Mouse (Mus musculus) embryonic facial prominence, embryonic 15.5 days (tissue): ENCODE data around the gene Pik3r4. TPM values are rescaled to one million over a fixed set of nuclear protein-coding genes. Genes with fewer than 3 reads are reported as not detected.
"Not testable (repeated sequence)": the region's sequence is repeated elsewhere in the genome, so short reads cannot be mapped to it uniquely, and the experiment has no call there.

ENCODE experiments used
- ATAC-seq: fragments of 200-750 bp; cut with Nextera tagmentation; 2 replicates; pipeline ENCODE4 v1.8.0; 2017; ENCODE audit warnings: low read depth, moderate TSS enrichment; ENCODE audit not compliant: insufficient number of reproducible peaks, low FRiP score, low TSS enrichment
- H3K27ac ChIP-seq: fragments of 300-500 bp; sonication (generic); replicated peaks from 2 replicates; pipeline ENCODE4 v1.5.1; 2015; ENCODE audit warnings: mild to moderate bottlenecking, inconsistent platforms
- H3K27me3 ChIP-seq: fragments of 300-500 bp; sonication (generic); 2 replicates; pipeline ENCODE4 v1.6.1; 2015; ENCODE audit warnings: inconsistent platforms
- H3K36me3 ChIP-seq: fragments of 300-500 bp; sonication (generic); 2 replicates; pipeline ENCODE4 v1.6.1; 2015; ENCODE audit warnings: mild to moderate bottlenecking, inconsistent platforms
- H3K4me1 ChIP-seq: fragments of 300-500 bp; sonication (generic); 2 replicates; pipeline ENCODE4 v1.6.1; 2015; ENCODE audit warnings: inconsistent platforms
- H3K4me2 ChIP-seq: fragments of 300-500 bp; sonication (generic); replicated peaks from 2 replicates; pipeline ENCODE4 v1.6.1; 2015; ENCODE audit warnings: mild to moderate bottlenecking, inconsistent platforms
- H3K4me3 ChIP-seq: fragments of 300-500 bp; sonication (generic); replicated peaks from 2 replicates; pipeline ENCODE4 v1.5.1; 2015; ENCODE audit warnings: mild to moderate bottlenecking, inconsistent platforms
- H3K9ac ChIP-seq: fragments of 300-500 bp; sonication (generic); 2 replicates; pipeline ENCODE4 v1.6.1; 2015; ENCODE audit warnings: inconsistent platforms
- H3K9me3 ChIP-seq: fragments of 300-500 bp; sonication (generic); replicated peaks from 2 replicates; pipeline ENCODE4 v1.6.1; 2016; ENCODE audit warnings: inconsistent platforms
- WGBS: fragments of 180-500 bp; shearing (Covaris S2); methylation state at CpG from one replicate; pipeline ENCODE4 v1.1.7; 2015; 5-methylcytosine and 5-hydroxymethylcytosine counted together
- polyA plus RNA-seq: library from polyadenylated mRNA; unstranded; fragments of >200 nt; fragmentation: Nextera tagmentation; extraction: Ambion mirVana; gene quantifications from 2 replicates; pipeline ENCODE4 v1.2.1, GENCODE M21; 2015

Pik3r4 gene
- polyA plus RNA-seq, result 22.5 and 24.3 TPM in 2 replicates

DNA sequence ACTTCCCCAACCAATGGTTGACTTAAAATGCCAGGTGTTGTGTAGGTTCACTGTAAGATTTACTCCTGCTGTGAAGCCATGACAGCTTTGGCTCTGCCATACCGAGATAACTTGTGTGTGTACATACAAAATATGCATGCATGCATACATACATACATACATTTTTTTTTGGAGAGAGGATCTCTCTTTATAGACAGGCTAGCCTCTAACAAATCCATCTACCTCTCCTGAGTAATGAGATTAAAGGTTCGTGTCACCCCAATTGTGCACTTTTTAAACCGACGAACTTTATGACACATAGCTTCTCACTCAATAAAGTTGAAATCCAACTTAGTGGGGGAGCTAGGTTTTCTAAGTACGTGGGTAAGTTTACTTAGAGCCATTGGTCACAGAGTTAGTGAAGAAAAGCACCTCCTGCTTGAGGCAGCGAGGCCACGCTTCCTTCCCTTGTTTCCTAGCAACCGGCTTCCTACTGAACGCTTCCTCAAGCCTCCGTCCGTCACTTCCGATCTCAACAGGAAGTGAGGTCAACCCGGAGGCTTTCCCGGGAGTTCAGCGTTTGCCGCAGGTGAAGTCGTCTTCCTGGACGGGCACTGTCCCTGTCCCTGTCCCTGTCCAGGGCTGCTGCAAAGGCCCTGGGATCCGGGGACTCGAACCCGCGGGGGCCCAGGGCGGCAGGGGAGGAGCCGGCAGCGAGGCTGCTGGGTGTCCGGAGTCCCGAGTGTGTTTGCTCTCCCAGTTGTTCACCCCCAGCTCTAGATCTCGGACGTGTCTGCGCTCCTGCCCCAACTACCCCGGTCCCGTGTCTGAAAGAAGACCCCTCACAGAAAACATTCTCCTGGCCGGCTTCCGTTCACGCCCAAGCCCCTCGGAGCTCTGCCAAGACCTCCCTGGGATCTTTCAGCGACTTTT lies at the start of gene Pik3r4:
Gene Pik3r4, plus strand, starts transcription at position 519 of the 912 bp plus-strand sequence.
- Histone ChIP-seq H3K9me3 (no peaks in the 10 kb centered on the region), H3K4me2 (peak within 1 kb of the TSS; percentile 63), H3K4me3 (peak within 1 kb of the TSS; percentile 95), H3K36me3 (peaks cover 11% of the 10 kb centered on the region), H3K27me3 (no peaks in the 10 kb centered on the region), H3K4me1 (peaks cover 10% of the 10 kb centered on the region), H3K9ac (peak within 1 kb of the TSS; percentile 80), H3K27ac (peak within 1 kb of the TSS; percentile 82)
- 6% methylated on average over 37 of the region's 37 CpGs for WGBS
- peak; percentile 81 for ATAC-seq

DNA sequence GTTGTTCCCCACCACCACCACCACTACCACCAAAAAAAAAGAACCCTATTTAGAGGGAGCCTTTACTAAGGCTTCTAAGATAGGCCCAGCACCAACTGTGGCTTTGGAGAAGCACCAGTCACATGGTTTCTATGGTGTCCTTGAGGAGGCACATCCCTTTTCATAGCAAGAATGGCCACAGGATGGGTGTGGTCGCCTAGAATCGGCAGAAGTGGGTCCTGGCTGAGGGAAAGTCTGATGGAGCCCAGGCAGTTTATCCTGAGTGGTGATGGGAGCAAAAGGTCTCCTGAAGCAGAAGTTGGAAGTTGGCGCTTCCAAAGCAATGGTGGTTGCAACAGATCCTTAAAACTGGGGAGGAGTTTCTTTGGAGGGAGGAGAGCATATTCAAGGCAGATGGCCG lies 43.9 kb upstream of the Pik3r4 start:
- Histone ChIP-seq H3K27ac (no peak overlapping the region), H3K27me3 (no peaks in the 10 kb centered on the region), H3K9me3 (no peaks in the 10 kb centered on the region), H3K36me3 (no peaks in the 10 kb centered on the region), H3K9ac (no peak overlapping the region), H3K4me1 (no peaks in the 10 kb centered on the region), H3K4me2 (no peak overlapping the region), H3K4me3 (no peak overlapping the region)
- ATAC-seq, result no peak
- 79% methylated on average over 4 of the region's 4 CpGs for WGBS

DNA sequence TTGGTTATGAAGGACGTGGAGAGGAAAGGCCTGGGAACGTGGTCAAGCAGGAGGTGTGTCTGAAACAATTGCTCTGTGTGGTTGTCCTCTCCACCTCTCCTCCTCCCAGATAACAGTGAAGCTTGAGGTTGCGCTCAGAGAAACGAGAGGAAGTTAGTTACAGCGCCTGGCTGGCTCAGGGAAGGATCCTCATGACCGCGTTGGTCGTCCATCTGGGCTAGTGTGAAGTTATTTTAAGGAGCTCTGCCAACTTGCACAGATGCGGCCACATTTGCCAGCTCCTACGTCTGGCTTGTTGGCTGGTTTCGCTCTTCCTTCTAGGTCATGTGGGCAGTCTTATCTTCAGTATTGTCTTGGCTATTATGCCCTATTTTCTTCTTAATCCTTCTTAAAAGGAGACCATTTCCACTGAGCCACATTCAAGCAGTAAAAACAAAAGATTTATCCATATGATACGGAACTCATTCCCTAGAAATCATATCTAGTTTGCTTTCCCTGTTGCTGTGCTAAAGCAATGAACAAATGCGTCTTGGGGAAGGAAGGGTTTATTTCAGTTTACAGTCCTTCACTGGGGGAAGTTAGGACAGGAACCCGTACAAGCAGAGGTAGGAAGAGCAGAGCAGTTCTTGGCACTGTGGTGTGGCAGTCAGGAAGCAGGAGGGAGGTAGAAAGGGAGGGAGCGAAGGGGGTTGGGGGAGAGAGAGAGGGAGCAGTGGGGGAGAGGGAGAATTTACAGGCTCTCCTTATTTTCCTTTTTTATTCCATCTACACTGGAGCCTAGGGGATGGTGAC lies 30.6 kb upstream of the Pik3r4 start:
- H3K4me3 ChIP-seq, result no peak overlapping the region
- no peak for ATAC-seq
- no peak overlapping the region for H3K27ac ChIP-seq
- H3K9me3 ChIP-seq, result no peaks in the 10 kb centered on the region
- no peaks in the 10 kb centered on the region for H3K27me3 ChIP-seq
- no peak overlapping the region for H3K9ac ChIP-seq
- H3K36me3 ChIP-seq, result no peaks in the 10 kb centered on the region
- no peak overlapping the region for H3K4me2 ChIP-seq
- WGBS, result 83% methylated on average over 15 of the region's 15 CpGs
- no peaks in the 10 kb centered on the region for H3K4me1 ChIP-seq

DNA sequence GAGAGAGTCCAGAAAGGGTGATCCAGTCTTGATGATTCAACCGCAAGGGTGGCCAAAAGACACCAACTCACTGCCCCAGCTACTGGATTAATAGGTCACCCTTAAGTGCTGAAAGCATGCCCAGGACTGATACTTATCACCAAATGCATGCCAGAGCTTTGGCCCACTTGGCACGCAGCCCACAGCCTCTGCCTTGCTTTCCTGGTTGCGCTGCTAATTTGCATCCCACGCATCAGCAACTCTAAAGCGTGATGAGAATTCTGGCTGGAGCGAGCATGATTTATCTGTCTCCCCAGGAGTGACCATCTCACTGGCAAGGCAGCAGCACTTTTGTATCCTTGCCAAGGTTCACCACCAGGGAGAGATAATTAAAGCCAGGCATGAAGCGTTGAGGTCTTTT lies 29.9 kb upstream of the Pik3r4 start:
- no peaks in the 10 kb centered on the region for H3K36me3 ChIP-seq
- no peak overlapping the region for H3K4me3 ChIP-seq
- no peaks in the 10 kb centered on the region for H3K27me3 ChIP-seq
- no peak overlapping the region for H3K27ac ChIP-seq
- H3K9me3 ChIP-seq, result no peaks in the 10 kb centered on the region
- H3K4me1 ChIP-seq, result no peaks in the 10 kb centered on the region
- ATAC-seq, result no peak
- H3K9ac ChIP-seq, result no peak overlapping the region
- WGBS, result 73% methylated on average over 7 of the region's 7 CpGs
- no peak overlapping the region for H3K4me2 ChIP-seq

GRCm38 (mm10) chr9:105615952-105616351 lies 26.8 kb upstream of the Pik3r4 start:
- no peaks in the 10 kb centered on the region for H3K27me3 ChIP-seq
- H3K36me3 ChIP-seq, result no peaks in the 10 kb centered on the region
- H3K27ac ChIP-seq, result no peak overlapping the region
- H3K4me1 ChIP-seq, result no peaks in the 10 kb centered on the region
- no peaks in the 10 kb centered on the region for H3K9me3 ChIP-seq
- no peak overlapping the region for H3K4me2 ChIP-seq
- no peak overlapping the region for H3K4me3 ChIP-seq
- H3K9ac ChIP-seq, result no peak overlapping the region
- WGBS, result 71% methylated on average over 2 of the region's 2 CpGs
- ATAC-seq, result no peak

DNA sequence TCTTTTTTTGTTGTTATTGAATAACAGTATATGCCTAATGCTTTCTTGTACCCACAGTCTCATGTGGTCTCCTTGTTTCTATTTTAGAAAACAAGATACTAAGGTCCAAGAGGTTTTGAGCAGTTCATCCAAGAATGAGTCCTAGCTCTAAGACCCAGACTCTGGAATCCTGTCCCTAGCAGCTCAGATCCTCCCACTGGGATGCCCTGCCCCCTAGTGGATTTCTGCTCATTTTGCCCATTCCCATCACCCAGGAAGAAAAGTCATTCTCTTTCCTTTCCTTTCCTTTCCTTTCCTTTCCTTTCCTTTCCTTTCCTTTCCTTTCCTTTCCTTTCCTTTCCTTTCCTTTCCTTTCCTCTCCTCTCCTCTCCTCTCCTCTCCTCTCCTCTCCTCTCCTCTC lies 25.5 kb upstream of the Pik3r4 start:
- not testable (repeated sequence) for H3K4me1 ChIP-seq, H3K27ac ChIP-seq, H3K36me3 ChIP-seq, ATAC-seq, H3K4me2 ChIP-seq, H3K4me3 ChIP-seq, H3K9me3 ChIP-seq, H3K9ac ChIP-seq, H3K27me3 ChIP-seq

GRCm38 (mm10) chr9:105633961-105634360 lies 8.8 kb upstream of the Pik3r4 start:
- ATAC-seq, result no peak
- H3K4me3 ChIP-seq, result no peak overlapping the region
- no peaks in the 10 kb centered on the region for H3K9me3 ChIP-seq
- no peaks in the 10 kb centered on the region for H3K36me3 ChIP-seq
- 67% methylated on average over 2 of the region's 2 CpGs for WGBS
- H3K9ac ChIP-seq, result no peak overlapping the region
- no peaks in the 10 kb centered on the region for H3K27me3 ChIP-seq
- H3K27ac ChIP-seq, result no peak overlapping the region
- H3K4me1 ChIP-seq, result no peaks in the 10 kb centered on the region
- no peak overlapping the region for H3K4me2 ChIP-seq

- WGBS, result 80% methylated on average over 6 of the region's 6 CpGs
These were observed 1.4 kb upstream of the Pik3r4 start for GRCm38 (mm10) chr9:105641377-105641776.

GRCm38 (mm10) chr9:105656189-105656588 lies 13.4 kb downstream of the Pik3r4 start:
- ATAC-seq, result no peak
- H3K4me2 ChIP-seq, result no peak overlapping the region
- no peaks in the 10 kb centered on the region for H3K27me3 ChIP-seq
- no peak overlapping the region for H3K9ac ChIP-seq
- no peaks in the 10 kb centered on the region for H3K4me1 ChIP-seq
- peaks cover 51% of the 10 kb centered on the region for H3K36me3 ChIP-seq
- WGBS, result 85% methylated on average over 2 of the region's 2 CpGs
- no peak overlapping the region for H3K4me3 ChIP-seq
- H3K9me3 ChIP-seq, result no peaks in the 10 kb centered on the region
- no peak overlapping the region for H3K27ac ChIP-seq

More at GRCm38 (mm10) chr9:105641377-105641776, 1.4 kb upstream of the Pik3r4 start:
- H3K27ac ChIP-seq, H3K9me3 ChIP-seq, H3K4me3 ChIP-seq, H3K9ac ChIP-seq, H3K4me2 ChIP-seq, ATAC-seq, H3K27me3 ChIP-seq: not testable (repeated sequence)
- H3K36me3 ChIP-seq, result peaks cover 11% of the 10 kb centered on the region
- H3K4me1 ChIP-seq, result peaks cover 10% of the 10 kb centered on the region

DNA sequence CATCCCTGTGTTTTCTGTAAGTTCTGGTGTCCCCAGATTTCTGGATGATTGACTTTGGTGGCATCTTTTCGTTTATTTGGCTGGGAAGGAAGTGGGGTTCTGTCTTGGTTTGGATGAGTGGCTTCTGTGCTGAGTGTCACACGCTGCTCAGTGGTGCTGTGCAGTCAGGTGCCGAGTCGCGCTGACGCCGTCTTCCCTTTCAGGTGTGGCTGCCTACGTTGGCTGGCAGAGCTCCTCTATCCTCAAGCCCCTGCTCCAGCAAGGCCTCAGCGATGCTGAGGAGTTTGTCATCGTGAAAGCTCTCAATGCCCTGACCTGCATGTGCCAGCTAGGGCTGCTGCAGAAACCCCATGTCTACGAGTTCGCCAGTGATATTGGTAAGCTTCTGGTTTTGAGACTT lies 15.4 kb downstream of the Pik3r4 start:
- no peak for ATAC-seq
- H3K4me3 ChIP-seq, result no peak overlapping the region
- H3K4me2 ChIP-seq, result no peak overlapping the region
- WGBS, result 94% methylated on average over 12 of the region's 12 CpGs
- H3K9ac ChIP-seq, result no peak overlapping the region
- H3K4me1 ChIP-seq, result no peaks in the 10 kb centered on the region
- no peak overlapping the region for H3K27ac ChIP-seq
- no peaks in the 10 kb centered on the region for H3K27me3 ChIP-seq
- peaks cover 44% of the 10 kb centered on the region for H3K36me3 ChIP-seq
- H3K9me3 ChIP-seq, result no peaks in the 10 kb centered on the region

GRCm38 (mm10) chr9:105659877-105660276 lies 17.1 kb downstream of the Pik3r4 start:
- Histone ChIP-seq H3K9me3 (no peaks in the 10 kb centered on the region), H3K4me1 (no peaks in the 10 kb centered on the region), H3K36me3 (peaks cover 46% of the 10 kb centered on the region), H3K27me3 (no peaks in the 10 kb centered on the region), H3K4me3 (no peak overlapping the region), H3K9ac (no peak overlapping the region), H3K4me2 (no peak overlapping the region), H3K27ac (no peak overlapping the region)
- ATAC-seq, result no peak
- 85% methylated on average over 6 of the region's 6 CpGs for WGBS
